Mouse (Mus musculus) myocyte (in vitro differentiated cells): ENCODE measurements around the gene Cdh3. TPM values are rescaled to one million over a fixed set of nuclear protein-coding genes. Genes with fewer than 3 reads are reported as not detected.

Source experiments
- H3K27me3 ChIP-seq: one replicate; pipeline ENCODE4 v1.6.1; 2011; ENCODE audit not compliant: control insufficient read depth, insufficient read depth, insufficient read length
- H3K36me3 ChIP-seq: one replicate; pipeline ENCODE4 v1.6.1; 2011; ENCODE audit not compliant: control insufficient read depth, insufficient read depth
- H3K4me2 ChIP-seq: one replicate; pipeline ENCODE4 v1.6.1; 2011; ENCODE audit warnings: low read depth, control low read depth
- H3K4me3 ChIP-seq: one replicate; pipeline ENCODE4 v1.5.1; 2011; ENCODE audit warnings: mild to moderate bottlenecking, control low read depth, moderate library complexity
- H3K79me2 ChIP-seq: one replicate; pipeline ENCODE4 v1.6.1; 2011; ENCODE audit not compliant: control insufficient read depth, insufficient read depth
- H3ac ChIP-seq: one replicate; pipeline ENCODE4 v1.6.1; 2011; ENCODE audit not compliant: control insufficient read depth, insufficient read length
- CEBPB ChIP-seq: IDR thresholded peaks from 2 replicates; pipeline ENCODE4 v1.6.1; 2011; ENCODE audit warnings: mild to moderate bottlenecking, moderate library complexity; ENCODE audit not compliant: poor library complexity, insufficient read depth, severe bottlenecking
- E2F4 ChIP-seq: IDR thresholded peaks from one replicate; pipeline ENCODE4 v1.6.1; 2011; ENCODE audit warnings: mild to moderate bottlenecking, control low read depth, moderate library complexity; ENCODE audit not compliant: insufficient read depth
- MAX ChIP-seq: IDR thresholded peaks from one replicate; pipeline ENCODE4 v1.6.1; 2011; ENCODE audit warnings: low read depth, mild to moderate bottlenecking, control low read depth
- MYOD1 ChIP-seq, 3 experiments: IDR thresholded peaks; one replicate each; pipeline ENCODE4 v1.6.1; 2011; ENCODE audit warnings: control low read depth in 2 of 3, low read depth in 2 of 3, mild to moderate bottlenecking in 2 of 3, moderate library complexity in 1 of 3; ENCODE audit not compliant: insufficient read length in 2 of 3, control insufficient read depth in 1 of 3
- MYOG ChIP-seq, 3 experiments: IDR thresholded peaks; one replicate each; pipeline ENCODE4 v1.6.1; 2011; ENCODE audit warnings: control low read depth in 2 of 3, low read depth in 2 of 3, mild to moderate bottlenecking in 2 of 3; ENCODE audit not compliant: insufficient read length in 2 of 3, control insufficient read depth in 1 of 3, insufficient read depth in 1 of 3
- POLR2A ChIP-seq: IDR thresholded peaks from one replicate; pipeline ENCODE4 v1.6.1; 2011; ENCODE audit warnings: low read depth, mild to moderate bottlenecking, control low read depth, moderate library complexity; ENCODE audit not compliant: insufficient read length
- POLR2AphosphoS2 ChIP-seq: IDR thresholded peaks from one replicate; pipeline ENCODE4 v1.6.1; 2011; ENCODE audit warnings: low read depth, control low read depth; ENCODE audit not compliant: insufficient read length
- REST ChIP-seq: IDR thresholded peaks from one replicate; pipeline ENCODE4 v1.6.1; 2011; ENCODE audit warnings: mild to moderate bottlenecking, control low read depth, moderate library complexity; ENCODE audit not compliant: insufficient read depth, insufficient read length
- SRF ChIP-seq: IDR thresholded peaks from one replicate; pipeline ENCODE4 v1.6.1; 2011; ENCODE audit warnings: low read depth; ENCODE audit not compliant: control insufficient read depth, insufficient read length
- TCF12 ChIP-seq: IDR thresholded peaks from one replicate; pipeline ENCODE4 v1.6.1; 2011; ENCODE audit warnings: mild to moderate bottlenecking, control low read depth; ENCODE audit not compliant: poor library complexity, insufficient read depth, severe bottlenecking
- TCF3 ChIP-seq: IDR thresholded peaks from one replicate; pipeline ENCODE4 v1.6.1; 2011; ENCODE audit warnings: low read depth, control low read depth; ENCODE audit not compliant: insufficient read length
- USF1 ChIP-seq: IDR thresholded peaks from one replicate; pipeline ENCODE4 v1.6.1; 2011; ENCODE audit warnings: low read depth, mild to moderate bottlenecking, control low read depth, moderate library complexity
- polyA plus RNA-seq: library from polyadenylated mRNA; unstranded; fragments of >200 nt; fragmentation: generic; extraction: Trizol; gene quantifications from one replicate; pipeline ENCODE4 v1.2.1, GENCODE M21; 2012; ENCODE audit warnings: missing spikeins

The Cdh3 gene
- polyA plus RNA-seq, 1 experiment = 0.17 TPM

GRCm38 (mm10) chr8:106508456-106508855 is 2.2 kb upstream of the Cdh3 start:
- no peaks in the 10 kb centered on the region for H3K27me3 ChIP-seq
- no peaks in the 10 kb centered on the region for H3K36me3 ChIP-seq
- TF ChIP-seq USF1 (no peak), CEBPB (no peak), SRF (no peak), POLR2AphosphoS2 (no peak), MYOG (IDR thresholded peaks at IDR 0.05; ENCODE audit: control insufficient read depth in 1 of 3, insufficient read depth in 1 of 3, insufficient read length in 2 of 3, low read depth in 2 of 3) (no peak), TCF3 (no peak), REST (no peak), MYOD1 (IDR thresholded peaks at IDR 0.05; ENCODE audit: control insufficient read depth in 1 of 3, insufficient read length in 2 of 3, low read depth in 2 of 3) (no peak), POLR2A (no peak), E2F4 (no peak)
- H3ac ChIP-seq = no peak overlapping the region
- H3K4me2 ChIP-seq = no peak overlapping the region
- no peak overlapping the region for H3K4me3 ChIP-seq
- H3K79me2 ChIP-seq = no peaks in the 10 kb centered on the region

- H3K4me2 ChIP-seq = no peak overlapping the region
- H3K36me3 ChIP-seq = no peaks in the 10 kb centered on the region
- no peaks in the 10 kb centered on the region for H3K79me2 ChIP-seq
- TF ChIP-seq POLR2AphosphoS2 = no peak
- no peak for TF ChIP-seq SRF
- TF ChIP-seq TCF3 = no peak
- TF ChIP-seq MAX = no peak
- no peak for TF ChIP-seq USF1
- TF ChIP-seq CEBPB = no peak
- no peak for TF ChIP-seq REST
- TF ChIP-seq MYOG (IDR thresholded peaks at IDR 0.05; ENCODE audit: control insufficient read depth in 1 of 3, insufficient read depth in 1 of 3, insufficient read length in 2 of 3, low read depth in 2 of 3) = no peak
- TF ChIP-seq E2F4 = no peak
- TF ChIP-seq MYOD1 (IDR thresholded peaks at IDR 0.05; ENCODE audit: control insufficient read depth in 1 of 3, insufficient read length in 2 of 3, low read depth in 2 of 3) = no peak
- no peak for TF ChIP-seq POLR2A
- no peak for TF ChIP-seq TCF12
- H3K4me3 ChIP-seq = no peak overlapping the region
- H3K27me3 ChIP-seq = no peaks in the 10 kb centered on the region
- H3ac ChIP-seq = no peak overlapping the region
Measured at GRCm38 (mm10) chr8:106509079-106509780, 1.5 kb upstream of the Cdh3 start.

GRCm38 (mm10) chr8:106511065-106511501 is 392 bp downstream of the Cdh3 start:
- H3K4me3 ChIP-seq = no peak overlapping the region

GRCm38 (mm10) chr8:106511531-106512041 is 895 bp downstream of the Cdh3 start:
- TF ChIP-seq MYOD1 (IDR thresholded peaks at IDR 0.05; ENCODE audit: control insufficient read depth in 1 of 3, insufficient read length in 2 of 3, low read depth in 2 of 3) (no peak), CEBPB (no peak), E2F4 (no peak), MYOG (IDR thresholded peaks at IDR 0.05; ENCODE audit: control insufficient read depth in 1 of 3, insufficient read depth in 1 of 3, insufficient read length in 2 of 3, low read depth in 2 of 3) (no peak), POLR2AphosphoS2 (no peak), MAX (no peak), USF1 (no peak), POLR2A (no peak), SRF (no peak), TCF12 (no peak), TCF3 (no peak), REST (no peak)
- Histone ChIP-seq H3K4me2 (no peak overlapping the region), H3K27me3 (no peaks in the 10 kb centered on the region), H3K36me3 (no peaks in the 10 kb centered on the region), H3ac (no peak overlapping the region), H3K4me3 (no peak overlapping the region), H3K79me2 (no peaks in the 10 kb centered on the region)

More at GRCm38 (mm10) chr8:106511065-106511501, 392 bp downstream of the Cdh3 start:
- no peak for TF ChIP-seq SRF
- Histone ChIP-seq H3K4me2 (no peak overlapping the region), H3K36me3 (no peaks in the 10 kb centered on the region), H3K27me3 (no peaks in the 10 kb centered on the region), H3ac (no peak overlapping the region), H3K79me2 (no peaks in the 10 kb centered on the region)

- H3ac ChIP-seq = no peak overlapping the region
- no peak overlapping the region for H3K4me2 ChIP-seq
- H3K4me3 ChIP-seq = no peak overlapping the region
- no peaks in the 10 kb centered on the region for H3K27me3 ChIP-seq
- no peaks in the 10 kb centered on the region for H3K79me2 ChIP-seq
- no peaks in the 10 kb centered on the region for H3K36me3 ChIP-seq
- TF ChIP-seq POLR2AphosphoS2 = no peak
- no peak for TF ChIP-seq MYOG (IDR thresholded peaks at IDR 0.05; ENCODE audit: control insufficient read depth in 1 of 3, insufficient read depth in 1 of 3, insufficient read length in 2 of 3, low read depth in 2 of 3)
- TF ChIP-seq MYOD1 (IDR thresholded peaks at IDR 0.05; ENCODE audit: control insufficient read depth in 1 of 3, insufficient read length in 2 of 3, low read depth in 2 of 3) = no peak
- no peak for TF ChIP-seq SRF
- no peak for TF ChIP-seq TCF3
- TF ChIP-seq POLR2A = no peak
- TF ChIP-seq E2F4 = no peak
- TF ChIP-seq TCF12 = no peak
- no peak for TF ChIP-seq CEBPB
- TF ChIP-seq MAX = no peak
- TF ChIP-seq REST = no peak
- no peak for TF ChIP-seq USF1
Measured at GRCm38 (mm10) chr8:106512475-106513150, 1.9 kb downstream of the Cdh3 start.
